Mouse (Mus musculus): Measurements from ENCODE around the gene Osbpl9. TPM values are rescaled to one million over a fixed set of nuclear protein-coding genes. Genes with fewer than 3 reads are reported as not detected.

The Osbpl9 gene
- polyA plus RNA-seq, 1 experiment from 2014 or later, result 78.6 TPM

DNA sequence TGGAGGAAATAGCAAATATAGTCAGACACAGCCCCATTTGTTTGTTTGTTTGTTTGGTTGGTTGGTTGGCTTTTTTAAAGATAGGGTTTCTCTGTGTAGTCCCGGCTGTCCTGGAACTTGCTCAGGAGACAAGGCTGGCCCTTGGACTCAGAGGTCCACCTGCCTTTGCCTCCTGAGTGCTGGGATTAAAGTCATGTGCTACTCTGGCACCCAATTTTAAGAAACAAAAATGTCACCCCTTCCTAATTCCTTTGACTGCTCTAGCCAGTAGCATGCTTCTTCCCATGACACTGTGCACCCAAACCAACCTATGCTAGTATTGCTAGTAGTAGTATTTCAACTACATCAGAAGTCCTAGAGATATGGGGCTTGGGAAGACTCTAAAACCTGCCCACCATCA lies 87.8 kb downstream of the Osbpl9 start:
- no peaks in the 10 kb centered on the region for H3K9me3 ChIP-seq (replicated peaks; ENCODE audit: low read length)
- H3K4me2 ChIP-seq (ENCODE audit: low read length), result no peak overlapping the region
- H3K4me3 ChIP-seq (replicated peaks; ENCODE audit: low read depth, low read length), result no peak overlapping the region
- no peaks in the 10 kb centered on the region for H3K36me3 ChIP-seq (ENCODE audit: insufficient read depth, low read length)
- WGBS, result 90% methylated on average over 1 of the region's 1 CpGs
- 0 out of 2 replicates have a peak, but pooled peaks cover 8% of the 10 kb centered on the region for H3K4me1 ChIP-seq (replicated peaks; ENCODE audit: insufficient read depth, low read length)
- H3K9ac ChIP-seq (ENCODE audit: low read depth, low read length), result no peak overlapping the region
- TF ChIP-seq CTCF (IDR thresholded peaks at IDR 0.05; ENCODE audit: low read depth), result no peak
- DNase-seq (ENCODE audit: low spot score) (no peak), ATAC-seq (replicated peaks; ENCODE audit: low FRiP score, low read depth) (no peak)
- H3K27me3 ChIP-seq (ENCODE audit: insufficient read depth, low read length), result no peaks in the 10 kb centered on the region
- H3K27ac ChIP-seq, result no peak overlapping the region

DNA sequence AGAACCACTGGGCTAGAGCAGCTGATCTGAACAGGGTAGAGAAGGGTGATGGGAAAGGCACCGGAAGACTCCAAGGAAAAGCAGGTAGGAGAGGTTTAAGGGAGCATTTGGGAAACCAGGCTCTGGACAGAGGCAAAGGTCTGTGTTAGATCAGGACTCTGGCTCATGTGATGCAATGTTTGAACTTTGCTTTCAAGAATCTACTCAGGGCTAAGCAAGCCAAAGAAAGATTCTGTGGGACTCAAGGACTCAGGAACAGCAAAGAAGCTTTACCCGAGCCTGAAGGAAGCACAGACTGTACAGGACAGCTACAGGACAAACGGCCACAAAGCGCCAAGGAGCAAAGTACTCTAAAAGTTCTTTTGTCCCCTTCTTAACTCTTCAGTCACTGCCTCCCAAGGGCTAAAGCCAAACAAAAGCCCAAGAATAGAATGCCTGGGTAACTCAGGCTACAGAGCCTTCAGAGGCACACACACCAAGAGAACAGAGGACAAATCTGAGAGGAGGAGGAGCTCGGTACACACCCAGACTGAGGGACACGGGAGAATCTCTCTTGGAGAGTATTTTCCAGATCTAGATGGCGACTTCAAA lies 89.1 kb downstream of the Osbpl9 start:
- Histone ChIP-seq H3K4me2 (ENCODE audit: low read length) (no peak overlapping the region), H3K9ac (ENCODE audit: low read depth, low read length) (no peak overlapping the region), H3K36me3 (ENCODE audit: insufficient read depth, low read length) (no peaks in the 10 kb centered on the region), H3K4me1 (replicated peaks; ENCODE audit: insufficient read depth, low read length) (0 out of 2 replicates have a peak, but pooled peaks cover 8% of the 10 kb centered on the region), H3K9me3 (replicated peaks; ENCODE audit: low read length) (no peaks in the 10 kb centered on the region), H3K27me3 (ENCODE audit: insufficient read depth, low read length) (no peaks in the 10 kb centered on the region), H3K4me3 (replicated peaks; ENCODE audit: low read depth, low read length) (no peak overlapping the region), H3K27ac (peak overlapping the region; percentile 14; the same call in 1 of the 2 replicates)
- no peak for TF ChIP-seq CTCF (IDR thresholded peaks at IDR 0.05; ENCODE audit: low read depth)
- 65% methylated on average over 7 of the region's 7 CpGs for WGBS
- ATAC-seq (replicated peaks; ENCODE audit: low FRiP score, low read depth) (0 out of 2 replicates have a peak, but pooled peaks have one; percentile 48), DNase-seq (ENCODE audit: low spot score) (no peak)

DNA sequence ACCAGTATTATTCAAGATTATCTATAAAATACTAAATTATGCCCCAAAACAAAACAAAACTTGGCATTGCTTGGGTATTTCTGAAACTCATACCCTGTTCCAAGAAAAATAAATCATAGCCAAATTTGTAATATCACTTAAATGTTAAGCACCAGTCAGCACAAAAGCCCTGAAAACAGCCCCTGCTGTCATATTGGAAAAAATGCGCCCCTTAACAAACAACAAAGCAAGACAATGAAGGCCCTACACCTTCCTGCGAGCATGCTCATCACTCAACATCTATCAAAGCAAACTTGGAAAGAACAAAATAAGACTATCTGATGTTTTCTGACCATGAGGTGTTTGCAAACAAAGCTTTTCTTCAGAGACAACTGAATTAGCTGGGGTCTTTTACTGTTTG lies 91.1 kb downstream of the Osbpl9 start:
- no peak for TF ChIP-seq CTCF (IDR thresholded peaks at IDR 0.05; ENCODE audit: low read depth)
- Histone ChIP-seq H3K36me3 (ENCODE audit: insufficient read depth, low read length) (no peaks in the 10 kb centered on the region), H3K27ac (no peak overlapping the region), H3K4me3 (replicated peaks; ENCODE audit: low read depth, low read length) (no peak overlapping the region), H3K9ac (ENCODE audit: low read depth, low read length) (no peak overlapping the region), H3K27me3 (ENCODE audit: insufficient read depth, low read length) (no peaks in the 10 kb centered on the region), H3K4me1 (replicated peaks; ENCODE audit: insufficient read depth, low read length) (0 out of 2 replicates have a peak, but pooled peaks cover 7% of the 10 kb centered on the region), H3K9me3 (replicated peaks; ENCODE audit: low read length) (no peaks in the 10 kb centered on the region), H3K4me2 (ENCODE audit: low read length) (no peak overlapping the region)
- WGBS, result 88% methylated on average over 2 of the region's 2 CpGs
- ATAC-seq (replicated peaks; ENCODE audit: low FRiP score, low read depth) (no peak), DNase-seq (ENCODE audit: low spot score) (no peak)

DNA sequence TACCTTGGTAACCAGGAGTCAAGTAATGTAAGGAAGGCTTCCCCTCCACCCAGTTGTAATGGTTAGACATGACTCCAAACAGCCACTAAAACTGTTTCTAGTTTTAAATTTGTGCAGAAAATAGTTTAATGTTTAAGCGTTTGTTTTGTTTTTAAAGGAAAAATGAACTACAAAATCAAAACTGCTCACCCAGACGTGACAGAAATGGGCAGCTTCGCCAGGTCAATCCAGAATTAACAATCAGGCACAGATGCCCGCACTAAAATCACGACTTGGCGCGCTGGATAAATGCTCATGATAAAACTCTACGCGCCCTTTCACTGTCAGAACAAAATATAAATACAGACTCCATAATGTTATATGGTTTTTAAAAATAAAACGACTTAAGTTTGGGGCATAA lies 92.4 kb downstream of the Osbpl9 start:
- no peak for TF ChIP-seq CTCF (IDR thresholded peaks at IDR 0.05; ENCODE audit: low read depth)
- no peaks in the 10 kb centered on the region for H3K36me3 ChIP-seq (ENCODE audit: insufficient read depth, low read length)
- DNase-seq (ENCODE audit: low spot score) (no peak), ATAC-seq (replicated peaks; ENCODE audit: low FRiP score, low read depth) (no peak)
- no peak overlapping the region for H3K27ac ChIP-seq
- WGBS, result 73% methylated on average over 10 of the region's 10 CpGs
- no peak overlapping the region for H3K4me2 ChIP-seq (ENCODE audit: low read length)
- H3K4me3 ChIP-seq (replicated peaks; ENCODE audit: low read depth, low read length), result no peak overlapping the region
- H3K27me3 ChIP-seq (ENCODE audit: insufficient read depth, low read length), result no peaks in the 10 kb centered on the region
- H3K4me1 ChIP-seq (replicated peaks; ENCODE audit: insufficient read depth, low read length), result 0 out of 2 replicates have a peak, but pooled peaks cover 1% of the 10 kb centered on the region
- H3K9me3 ChIP-seq (replicated peaks; ENCODE audit: low read length), result no peaks in the 10 kb centered on the region
- no peak overlapping the region for H3K9ac ChIP-seq (ENCODE audit: low read depth, low read length)

DNA sequence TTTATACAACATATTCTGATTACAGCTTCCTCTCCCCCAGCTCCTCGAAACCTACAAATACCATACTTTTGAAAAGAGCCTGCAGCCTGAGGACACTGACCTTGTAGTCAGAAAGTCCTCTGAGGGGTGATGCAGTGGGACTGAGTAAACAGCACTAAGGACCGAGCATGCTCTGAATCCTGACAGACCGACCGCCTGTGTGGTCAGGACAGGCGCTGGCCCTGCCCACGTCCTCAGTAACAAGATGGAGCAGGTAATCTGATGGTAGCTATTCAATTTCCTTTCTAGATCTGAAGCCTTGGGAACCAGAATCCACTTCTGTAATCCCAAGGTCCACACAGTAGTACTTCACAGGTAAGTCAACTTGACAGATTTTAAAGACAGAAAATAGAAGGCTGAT lies 93.1 kb downstream of the Osbpl9 start:
- TF ChIP-seq CTCF (IDR thresholded peaks at IDR 0.05; ENCODE audit: low read depth), result no peak
- Histone ChIP-seq H3K4me2 (ENCODE audit: low read length) (no peak overlapping the region), H3K27ac (no peak overlapping the region), H3K9me3 (replicated peaks; ENCODE audit: low read length) (no peaks in the 10 kb centered on the region), H3K36me3 (ENCODE audit: insufficient read depth, low read length) (no peaks in the 10 kb centered on the region), H3K4me1 (replicated peaks; ENCODE audit: insufficient read depth, low read length) (no peaks in the 10 kb centered on the region), H3K4me3 (replicated peaks; ENCODE audit: low read depth, low read length) (no peak overlapping the region), H3K27me3 (ENCODE audit: insufficient read depth, low read length) (no peaks in the 10 kb centered on the region), H3K9ac (ENCODE audit: low read depth, low read length) (no peak overlapping the region)
- DNase-seq (ENCODE audit: low spot score), result no peak
- WGBS, result 86% methylated on average over 6 of the region's 6 CpGs
- no peak for ATAC-seq (replicated peaks; ENCODE audit: low FRiP score, low read depth)

DNA sequence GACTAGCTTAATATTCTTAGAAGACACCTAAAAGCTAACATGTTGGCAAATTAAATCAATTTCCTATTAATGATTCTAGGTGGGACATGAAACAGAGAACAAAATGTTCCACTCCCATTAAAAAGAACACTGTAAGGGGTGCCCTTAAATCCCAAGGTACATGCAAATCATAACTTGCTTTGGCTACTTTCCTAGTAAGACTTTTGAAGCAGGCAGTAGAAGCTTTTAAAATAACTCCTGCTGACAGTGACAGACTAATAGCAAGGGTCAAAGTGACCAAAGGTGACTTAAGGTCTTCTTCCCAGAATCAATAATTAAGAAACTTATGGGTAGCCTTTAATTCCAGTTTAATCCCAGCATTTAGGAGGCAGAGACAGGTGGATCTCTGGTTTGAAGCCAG lies 95.5 kb downstream of the Osbpl9 start:
- H3K4me1 ChIP-seq (replicated peaks; ENCODE audit: insufficient read depth, low read length), result no peaks in the 10 kb centered on the region
- no peaks in the 10 kb centered on the region for H3K27me3 ChIP-seq (ENCODE audit: insufficient read depth, low read length)
- H3K9me3 ChIP-seq (replicated peaks; ENCODE audit: low read length), result no peaks in the 10 kb centered on the region
- TF ChIP-seq CTCF (IDR thresholded peaks at IDR 0.05; ENCODE audit: low read depth), result no peak
- H3K9ac ChIP-seq (ENCODE audit: low read depth, low read length), result no peak overlapping the region
- DNase-seq (ENCODE audit: low spot score), result no peak
- 0 out of 2 replicates have a peak, but pooled peaks cover under 1% of the 10 kb centered on the region for H3K36me3 ChIP-seq (ENCODE audit: insufficient read depth, low read length)
- H3K4me3 ChIP-seq (replicated peaks; ENCODE audit: low read depth, low read length), result no peak overlapping the region
- no peak overlapping the region for H3K4me2 ChIP-seq (ENCODE audit: low read length)
- ATAC-seq (replicated peaks; ENCODE audit: low FRiP score, low read depth), result no peak
- no peak overlapping the region for H3K27ac ChIP-seq

DNA sequence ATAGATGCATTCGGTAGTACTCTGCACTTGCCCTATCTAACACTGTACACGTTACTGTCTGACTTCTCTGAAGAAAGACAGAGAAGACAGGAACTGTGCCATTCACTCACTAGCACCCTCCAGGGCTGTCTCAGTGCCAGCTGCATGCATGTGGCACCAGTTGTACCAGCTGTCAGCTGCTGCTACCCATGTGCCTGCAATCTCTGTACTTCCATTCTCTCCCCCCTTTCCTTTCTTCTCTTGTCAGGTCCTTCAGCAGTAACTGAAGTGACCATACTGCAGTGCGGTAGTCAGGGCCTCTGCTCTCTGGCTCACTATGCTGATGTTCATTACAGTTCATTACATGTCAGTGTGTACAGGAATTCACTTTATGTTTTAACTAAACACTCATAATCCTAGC lies 96.0 kb downstream of the Osbpl9 start:
- 66% methylated on average over 3 of the region's 3 CpGs for WGBS
- H3K4me3 ChIP-seq (replicated peaks; ENCODE audit: low read depth, low read length), result no peak overlapping the region
- peaks cover 5% of the 10 kb centered on the region; the same call in 1 of the 2 replicates for H3K36me3 ChIP-seq (ENCODE audit: insufficient read depth, low read length)
- H3K27ac ChIP-seq, result no peak overlapping the region
- no peaks in the 10 kb centered on the region for H3K27me3 ChIP-seq (ENCODE audit: insufficient read depth, low read length)
- ATAC-seq (replicated peaks; ENCODE audit: low FRiP score, low read depth) (no peak), DNase-seq (ENCODE audit: low spot score) (no peak)
- H3K4me2 ChIP-seq (ENCODE audit: low read length), result no peak overlapping the region
- H3K4me1 ChIP-seq (replicated peaks; ENCODE audit: insufficient read depth, low read length), result no peaks in the 10 kb centered on the region
- H3K9ac ChIP-seq (ENCODE audit: low read depth, low read length), result no peak overlapping the region
- no peaks in the 10 kb centered on the region for H3K9me3 ChIP-seq (replicated peaks; ENCODE audit: low read length)
- TF ChIP-seq CTCF (IDR thresholded peaks at IDR 0.05; ENCODE audit: low read depth), result no peak
